Mouse (Mus musculus): ENCODE data around the gene Zfp975.
"Not testable (repeated sequence)": the region's sequence is repeated elsewhere in the genome, so short reads cannot be mapped to it uniquely, and the experiment has no call there.

Gene Zfp975

DNA sequence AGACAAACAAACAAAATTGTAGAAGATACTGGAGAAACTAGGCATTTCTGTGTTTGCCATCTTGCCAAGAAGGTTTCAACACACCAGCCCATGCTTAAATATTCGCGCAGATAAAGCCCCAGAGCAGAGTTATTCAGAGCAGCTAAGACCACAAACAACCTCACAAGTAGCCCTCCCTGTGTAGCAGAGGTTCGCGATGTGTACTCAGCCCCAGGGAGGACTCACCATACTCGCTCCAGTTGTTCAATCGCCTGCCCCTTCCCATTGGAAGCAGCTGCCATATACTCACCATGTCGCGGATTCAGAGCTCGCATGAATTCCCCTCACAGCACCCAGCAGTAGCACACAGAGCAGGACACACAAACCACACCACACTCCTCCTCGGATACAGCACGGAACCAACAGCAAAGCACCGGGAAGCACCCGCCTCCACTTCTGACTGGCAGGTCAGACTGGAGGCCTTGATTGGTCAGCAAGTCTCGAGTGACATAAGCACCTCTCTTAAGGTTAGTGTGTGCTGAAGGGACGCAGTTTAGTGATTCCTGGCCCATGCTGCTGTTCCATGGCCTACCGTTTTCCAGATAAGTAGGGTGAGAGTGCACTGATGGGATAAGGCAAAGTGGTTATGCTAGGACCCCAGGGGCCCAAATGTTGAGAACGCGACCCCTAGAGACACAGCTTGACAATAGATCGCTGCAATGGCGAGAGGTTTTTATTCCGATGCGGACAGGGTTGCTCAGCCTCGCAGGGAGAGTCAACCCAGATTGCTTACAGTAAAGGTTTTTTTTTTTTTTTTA is at the start of gene Zfp975:
Gene Zfp975, minus strand, starts transcription at position 381 of the 797 bp plus-strand sequence.
- DNase-seq (ENCODE audit: extremely low spot score): peak; percentile 80

DNA sequence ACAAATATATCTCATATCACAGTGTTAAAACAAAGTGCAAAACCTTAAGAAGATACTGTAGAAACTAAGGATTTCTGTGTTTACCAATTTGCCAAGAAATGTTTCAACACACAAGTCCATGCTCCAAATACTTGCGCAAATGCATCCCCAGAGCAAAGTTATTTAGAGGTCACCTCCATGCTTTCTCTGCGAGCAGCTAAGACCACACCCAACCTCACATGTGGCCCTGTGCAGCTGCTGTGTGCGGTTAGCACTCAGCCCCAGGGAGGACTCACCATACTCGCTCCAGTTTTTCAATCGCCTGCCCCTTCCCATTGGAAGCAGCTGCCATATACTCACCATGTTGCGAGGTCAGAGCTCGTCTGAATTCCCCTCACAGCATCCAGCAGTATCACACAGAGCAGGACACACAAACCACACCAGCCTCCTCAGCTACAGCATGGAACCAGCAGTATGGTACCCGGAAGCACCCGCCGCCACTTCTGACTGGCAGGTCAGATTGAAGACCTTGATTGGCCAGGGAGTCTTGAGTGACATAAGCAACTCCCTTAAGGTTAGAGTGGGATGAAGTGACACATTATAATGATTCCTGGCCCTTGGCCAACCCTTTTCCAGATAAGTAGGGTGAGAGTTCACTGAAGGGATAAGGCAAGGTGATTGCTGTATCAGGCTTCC is 46.1 kb upstream of the Zfp975 start:
- DNase-seq (ENCODE audit: extremely low spot score): no peak

DNA sequence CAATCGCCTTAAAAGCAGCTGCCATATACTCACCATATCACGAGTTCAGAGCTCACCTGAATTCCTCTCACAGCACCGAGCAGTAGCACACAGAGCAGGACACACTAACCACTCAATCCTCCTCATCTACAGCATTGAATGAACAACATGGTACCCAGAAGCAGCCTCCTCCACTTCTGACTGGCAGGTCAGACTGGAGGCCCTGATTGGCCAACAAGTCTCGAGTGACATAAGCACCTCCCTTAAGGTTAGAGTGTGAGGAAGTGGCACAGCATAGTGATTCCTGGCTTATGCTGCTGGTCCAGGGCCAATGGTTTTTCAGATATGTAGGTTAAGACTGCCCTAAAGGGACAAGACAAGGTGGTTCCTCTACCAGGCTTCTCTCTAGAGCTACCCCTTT is 34.4 kb upstream of the Zfp975 start, which contains the start of gene Gm17067:
Gene Gm17067, minus strand, starts transcription at position 101 of the 400 bp plus-strand sequence.
- DNase-seq (ENCODE audit: extremely low spot score): not testable (repeated sequence)

DNA sequence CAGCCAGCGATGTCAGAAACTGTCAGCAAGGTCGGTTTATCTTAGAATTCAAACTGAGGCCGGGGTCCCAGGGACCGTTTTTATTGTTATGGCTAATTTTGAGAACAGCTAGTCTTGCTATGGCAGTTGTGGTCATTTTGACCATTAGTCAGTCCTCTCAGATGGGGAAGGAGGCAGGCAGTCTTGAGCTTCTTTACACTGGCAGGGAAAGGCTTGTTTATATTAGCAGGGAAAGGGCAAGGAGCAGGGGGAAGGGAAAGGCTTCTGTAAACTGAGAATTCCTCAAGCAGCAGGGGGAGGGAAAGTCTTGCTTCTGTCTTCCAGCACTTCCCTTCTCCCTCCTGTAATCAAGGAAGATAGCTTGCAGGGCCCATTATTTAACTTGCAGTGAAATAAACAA is 709 bp upstream of the Zfp975 start:
- peak; percentile 17 for DNase-seq (ENCODE audit: extremely low spot score)

DNA sequence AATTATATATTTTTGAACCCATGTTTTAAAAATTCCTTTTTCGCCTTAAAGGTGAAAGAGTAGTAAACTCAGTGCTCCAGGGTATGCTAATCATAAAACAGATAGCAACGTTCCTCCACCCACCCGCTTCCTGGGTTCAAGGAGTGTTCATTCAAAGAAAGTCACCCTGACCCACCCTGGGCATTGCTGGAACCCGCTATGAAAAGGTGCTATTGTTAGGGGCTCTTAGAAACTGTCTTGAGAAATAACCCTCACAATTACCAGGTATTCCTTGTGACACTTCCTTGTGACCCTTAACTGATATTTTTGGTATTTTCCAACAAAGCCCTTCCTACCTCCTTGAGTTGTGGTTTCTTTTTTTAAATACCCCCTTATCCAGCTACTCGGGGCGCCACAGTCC is 12.5 kb downstream of the Zfp975 start:
- DNase-seq (ENCODE audit: extremely low spot score): not testable (repeated sequence)

DNA sequence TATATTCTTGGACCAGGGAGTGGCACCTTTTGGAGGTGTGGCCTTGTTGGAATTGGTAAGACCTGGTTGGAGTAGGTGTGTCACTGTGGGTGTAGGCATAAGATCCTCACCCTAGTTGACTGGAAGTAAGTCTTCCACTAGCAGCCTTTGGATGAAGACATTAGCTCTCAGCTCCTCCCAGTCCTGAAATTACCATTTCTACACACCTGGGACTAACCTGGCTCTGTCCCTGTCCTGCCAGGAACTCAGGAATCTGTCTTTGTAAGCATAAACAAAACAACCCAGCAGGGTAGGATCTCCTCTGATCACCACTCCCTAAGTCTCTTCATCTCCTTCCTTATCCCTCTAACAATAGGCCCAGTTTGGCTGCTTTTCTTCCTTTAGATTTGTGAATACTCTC is 12.9 kb downstream of the Zfp975 start:
- not testable (repeated sequence) for DNase-seq (ENCODE audit: extremely low spot score)

DNA sequence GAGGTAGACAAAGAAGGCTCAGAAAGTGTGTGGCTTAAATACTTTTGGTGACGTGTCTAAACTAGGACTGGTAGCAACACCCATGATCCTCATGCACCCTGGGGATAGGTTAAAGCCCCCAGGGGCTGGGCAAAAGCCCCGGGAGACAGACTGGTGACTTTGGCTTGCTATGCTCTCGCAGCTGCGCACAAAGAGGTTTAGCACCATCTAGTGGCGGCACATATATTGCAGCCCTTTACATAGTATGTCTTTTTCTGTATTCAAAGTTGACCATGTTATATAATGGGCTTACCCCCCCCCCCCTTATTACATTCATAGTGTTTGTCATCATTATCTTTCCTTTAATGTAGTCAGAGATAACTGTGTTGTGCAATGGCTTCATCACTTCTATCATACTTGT is 32.4 kb downstream of the Zfp975 start:
- DNase-seq (ENCODE audit: extremely low spot score): not testable (repeated sequence)

DNA sequence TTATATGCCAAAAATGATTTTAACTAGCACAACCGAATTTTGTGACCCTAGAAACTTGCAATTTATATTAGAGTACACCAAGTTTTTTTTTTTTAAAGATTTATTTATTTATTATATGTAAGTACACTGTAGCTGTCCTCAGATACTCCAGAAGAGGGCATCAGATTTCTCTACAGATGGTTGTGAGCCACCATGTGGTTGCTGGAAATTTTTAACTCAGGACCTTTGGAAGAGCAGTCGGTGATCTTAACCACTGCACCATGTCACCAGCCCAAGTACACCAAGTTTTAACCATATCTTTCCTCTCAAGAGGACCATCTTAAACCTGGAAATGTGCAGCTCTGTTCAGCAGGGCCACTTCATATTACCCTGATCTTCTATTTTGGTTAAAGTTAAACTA is 37.3 kb downstream of the Zfp975 start:
- DNase-seq (ENCODE audit: extremely low spot score): not testable (repeated sequence)

DNA sequence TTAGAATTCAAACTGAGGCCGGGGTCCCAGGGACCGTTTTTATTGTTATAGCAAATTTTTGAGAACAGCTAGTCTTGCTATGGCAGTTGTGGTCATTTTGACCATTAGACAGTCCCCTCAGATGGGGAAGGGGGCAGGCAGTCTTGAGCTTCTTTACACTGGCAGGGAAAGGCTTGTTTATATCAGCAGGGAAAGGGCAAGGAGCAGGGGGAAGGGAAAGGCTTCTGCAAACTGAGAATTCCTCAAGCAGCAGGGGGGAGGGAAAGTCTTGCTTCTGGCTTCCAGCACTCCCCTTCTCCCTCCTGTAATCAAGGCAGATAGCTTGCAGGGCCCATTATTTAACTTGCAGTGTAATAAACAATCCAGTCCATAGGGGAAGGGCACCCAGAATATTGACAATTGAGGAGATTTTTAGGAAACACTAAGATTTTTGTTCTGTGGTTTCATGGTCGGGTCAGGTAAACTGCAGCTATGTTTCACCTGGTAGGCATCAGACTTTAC is 49.4 kb downstream of the Zfp975 start:
- DNase-seq (ENCODE audit: extremely low spot score): not testable (repeated sequence)

DNA sequence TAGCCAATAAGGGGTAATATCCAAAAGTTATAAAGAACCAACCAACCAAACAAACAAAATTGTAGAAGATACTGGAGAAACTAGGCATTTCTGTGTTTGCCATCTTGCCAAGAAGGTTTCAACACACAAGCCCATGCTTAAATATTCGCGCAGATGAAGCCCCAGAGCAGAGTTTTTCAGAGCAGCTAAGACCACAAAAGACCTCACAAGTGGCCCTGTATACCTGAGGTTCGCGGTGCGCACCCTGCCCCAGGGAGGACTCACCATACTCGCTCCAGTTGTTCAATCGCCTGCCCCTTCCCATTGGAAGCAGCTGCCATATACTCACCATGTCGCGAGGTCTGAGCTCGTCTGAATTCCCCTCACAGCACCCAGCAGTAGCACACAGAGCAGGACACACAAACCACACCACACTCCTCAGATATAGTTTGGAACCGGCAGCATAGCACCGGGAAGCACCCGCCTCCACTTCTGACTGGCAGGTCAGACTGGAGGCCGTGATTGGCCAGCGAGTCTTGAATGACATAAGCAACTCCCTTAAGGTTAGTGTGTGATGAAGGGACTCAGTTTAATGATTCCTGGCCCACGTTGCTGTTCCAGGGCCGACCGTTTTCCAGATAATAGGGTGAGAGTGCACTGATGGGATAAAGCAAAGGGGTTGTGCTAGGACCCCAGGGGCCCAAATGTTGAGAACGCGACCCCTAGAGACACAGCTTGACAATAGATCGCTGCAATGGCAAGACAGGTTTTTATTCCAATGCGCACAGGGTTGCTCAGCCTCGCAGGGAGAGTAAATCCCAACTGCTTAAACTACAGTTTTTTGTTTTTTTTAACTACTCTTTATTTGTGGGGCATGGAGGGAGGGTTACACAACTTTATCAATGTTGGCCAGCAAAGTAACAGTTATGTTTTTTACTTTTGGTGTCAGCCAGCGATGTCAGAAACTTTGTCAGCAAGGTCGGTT is 50.1 kb downstream of the Zfp975 start, which contains the start of gene Zfp976:
Gene Zfp976, minus strand, starts transcription at position 437 of the 964 bp plus-strand sequence.
- peak; percentile 74 for DNase-seq (ENCODE audit: extremely low spot score)

DNA sequence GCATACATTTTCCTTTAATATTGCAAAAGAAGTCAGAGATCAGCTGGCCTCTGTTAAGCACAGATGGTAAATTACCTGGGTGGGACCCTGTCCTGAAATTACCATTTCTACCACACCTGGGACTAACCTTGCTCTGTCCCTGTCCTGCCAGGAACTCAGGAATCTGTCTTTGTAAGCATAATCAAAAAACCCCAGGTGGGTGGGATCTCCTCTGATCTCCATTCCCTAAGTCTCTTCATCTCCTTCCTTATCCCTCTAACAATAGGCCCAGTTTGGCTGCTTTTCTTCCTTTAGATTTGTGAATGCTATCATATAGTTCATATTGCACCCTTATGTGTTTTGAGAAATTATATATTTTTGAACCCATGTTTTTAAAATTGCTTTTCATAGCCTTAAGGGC is 61.5 kb downstream of the Zfp975 start:
- not testable (repeated sequence) for DNase-seq (ENCODE audit: extremely low spot score)
